Mouse (Mus musculus) mouse embryonic stem cell (cell line): ENCODE results near the gene Cyp2c23.

Source experiments
- in situ Hi-C, 2 experiments: fragments of 300-500 bp; cut with MboI; formaldehyde crosslinking; loops; 1 replicate in 1 of 2; 3 replicates in 1 of 2; pipeline ENCODE4 v1.14.3; 2019 to 2020; ENCODE audit warnings: low sequenced_read_pairs in 2 of 2, low pct_unique_long_range_greater_than_20kb in 1 of 2, mixed read lengths in 1 of 2; ENCODE audit not compliant: unreplicated experiment in 1 of 2

Gene Cyp2c23

DNA sequence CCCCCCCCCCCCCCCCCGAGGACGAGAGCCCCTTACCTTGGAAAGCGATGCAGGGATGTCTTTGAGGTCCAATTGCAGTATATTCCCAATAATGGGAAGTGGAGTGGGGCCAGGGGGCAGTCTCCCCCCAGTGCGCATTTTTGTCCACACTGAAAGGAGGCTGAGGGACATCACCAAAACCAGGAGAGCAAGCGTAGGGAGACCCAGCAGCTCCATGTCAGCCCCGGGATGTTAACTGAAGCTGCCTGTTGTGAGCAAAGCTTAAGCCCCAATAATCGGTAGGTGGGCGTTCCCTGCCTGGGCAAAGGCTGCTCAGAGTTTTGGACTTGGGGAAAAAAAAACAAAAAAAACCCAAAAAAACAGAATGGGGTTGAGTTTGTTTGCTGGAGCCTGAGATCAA is at the start of gene Cyp2c23:
Gene Cyp2c23, minus strand, starts transcription at position 237 of the 400 bp plus-strand sequence.
- in situ Hi-C loops: no loop called here

DNA sequence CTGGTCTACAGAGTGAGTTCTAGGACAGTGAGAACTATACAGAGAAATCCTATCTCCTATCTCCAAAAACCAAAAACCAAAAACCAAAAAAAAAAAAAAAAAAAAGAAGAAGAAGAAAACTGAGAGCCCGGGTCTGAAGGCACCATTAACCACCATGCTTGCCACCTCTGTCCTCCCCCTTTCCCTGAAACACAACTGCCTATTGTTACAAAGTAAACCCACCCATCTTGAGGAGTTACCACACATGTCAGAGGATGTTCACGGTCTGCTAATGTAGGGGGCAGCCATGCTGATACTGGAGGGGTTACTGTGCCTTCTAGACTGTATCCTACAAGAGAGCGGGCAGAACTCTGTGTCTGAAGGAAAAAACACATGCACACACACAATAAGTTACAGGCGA is 48.0 kb upstream of the Cyp2c23 start:
- in situ Hi-C loops: no loop called here

DNA sequence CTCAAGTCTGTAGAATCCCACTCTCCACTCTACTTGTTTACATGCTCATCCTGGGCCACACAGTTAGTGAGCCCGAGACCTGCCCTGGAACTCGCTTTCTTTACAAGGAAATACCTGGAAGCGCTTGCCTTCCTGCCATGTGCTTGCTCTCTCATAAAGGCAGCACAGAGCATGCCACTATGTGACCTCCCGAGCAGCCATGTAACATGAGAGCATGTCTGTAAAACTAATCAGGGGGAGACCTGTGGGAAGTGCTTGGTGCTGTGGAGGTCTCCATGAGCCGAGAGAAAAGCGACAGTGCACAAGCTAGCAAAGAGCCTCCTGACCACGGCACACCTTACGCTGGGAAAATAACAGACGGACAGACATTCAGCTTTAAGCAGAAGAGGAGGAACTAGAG is 47.4 kb upstream of the Cyp2c23 start:
- in situ Hi-C loops: no loop called here

DNA sequence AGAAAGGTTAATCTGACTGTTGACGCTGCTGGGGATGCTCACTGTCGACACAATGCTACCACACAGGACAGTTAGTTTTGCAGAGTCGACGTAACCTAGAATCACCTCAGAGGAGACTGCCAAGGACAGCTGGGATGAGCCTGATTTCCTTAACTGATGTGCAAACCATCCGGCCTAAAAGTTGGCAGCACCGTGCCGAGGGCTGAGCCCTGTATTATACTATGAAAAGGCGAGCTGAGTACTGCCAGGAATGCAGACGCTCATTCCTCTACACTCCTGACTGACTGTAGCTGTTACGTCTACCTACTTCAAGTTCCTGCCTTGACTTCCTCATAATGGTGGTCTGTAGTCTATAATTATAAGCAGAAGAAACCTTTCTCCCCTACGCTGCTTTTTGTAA is 46.0 kb upstream of the Cyp2c23 start:
- in situ Hi-C loops: no loop called here

DNA sequence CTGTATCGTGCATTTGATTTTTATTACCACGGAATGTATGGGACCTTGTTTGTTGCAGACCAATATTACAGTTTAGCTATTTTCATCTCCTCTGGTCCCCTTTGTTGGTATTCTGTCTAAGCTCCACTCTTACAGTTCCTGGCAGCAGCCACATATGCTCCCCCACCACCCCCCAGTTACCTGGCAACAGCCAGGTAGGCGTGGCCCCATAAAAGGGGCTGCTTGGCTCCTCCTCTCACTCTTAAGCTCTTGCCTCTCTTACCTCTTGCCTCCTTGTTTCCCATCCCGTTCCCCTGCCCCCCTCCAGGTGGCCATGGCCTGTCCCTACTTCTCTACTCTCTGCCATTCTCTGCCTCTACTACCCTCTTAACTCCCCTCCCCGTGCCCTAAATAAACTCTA is 42.2 kb upstream of the Cyp2c23 start:
- in situ Hi-C loops: no loop called here

DNA sequence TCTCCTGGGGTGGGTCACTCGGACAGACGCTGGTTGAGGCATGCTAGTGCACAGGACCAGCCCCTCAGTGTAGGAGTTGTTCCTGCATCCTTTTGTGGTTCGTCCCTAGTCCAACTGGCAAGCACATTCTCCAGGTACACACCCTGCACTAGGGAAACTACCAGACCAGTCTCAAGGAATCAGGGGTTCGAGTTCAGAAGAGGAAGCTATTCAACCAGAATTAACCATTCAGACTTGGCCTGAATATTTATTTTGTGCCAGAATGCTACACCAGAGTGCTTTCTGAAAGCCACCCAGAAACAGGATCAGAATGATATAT is 40.9 kb upstream of the Cyp2c23 start:
- in situ Hi-C loops: no loop called here

DNA sequence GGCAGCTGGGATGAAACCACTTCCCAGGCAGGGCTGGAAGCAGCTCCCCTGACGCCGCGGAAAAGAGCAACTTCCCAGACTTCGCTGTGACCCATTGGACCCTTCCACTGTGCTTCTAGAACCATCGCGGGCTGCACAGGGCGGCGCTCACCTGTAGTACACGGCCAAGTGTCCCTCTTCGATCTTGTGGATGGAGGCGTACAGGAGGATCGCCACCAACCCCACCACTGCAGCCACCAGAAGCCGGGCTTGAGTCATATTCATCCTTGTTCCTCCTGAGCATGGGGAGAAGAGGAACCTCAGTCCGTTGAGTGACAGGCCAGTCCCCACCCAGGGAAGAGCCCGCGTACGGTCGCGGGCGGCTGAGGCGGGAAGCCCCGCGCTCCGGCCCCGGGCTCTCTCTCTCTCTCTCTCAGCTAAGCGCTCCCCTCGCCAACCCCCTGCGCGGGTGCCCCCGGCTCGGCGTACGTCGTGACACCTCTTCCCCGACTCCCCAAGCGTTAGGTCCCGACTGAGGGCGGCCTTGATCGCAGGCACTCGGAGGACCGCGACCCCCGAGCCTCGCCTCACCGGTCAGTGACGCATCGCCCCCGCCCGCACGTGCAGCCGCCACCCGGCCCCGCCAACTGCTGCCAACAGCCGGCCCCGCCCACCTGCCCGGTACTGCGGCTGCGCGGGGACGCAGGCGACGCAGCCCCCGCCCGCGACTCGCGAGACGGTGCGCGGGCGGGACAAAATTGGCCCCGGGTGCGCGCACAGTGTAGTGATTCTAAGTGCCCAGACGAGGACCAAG is 40.3 kb upstream of the Cyp2c23 start, which contains the start of gene Erlin1:
Gene Erlin1, minus strand, starts transcription at position 665 of the 793 bp plus-strand sequence.
- in situ Hi-C loops: no loop called here

DNA sequence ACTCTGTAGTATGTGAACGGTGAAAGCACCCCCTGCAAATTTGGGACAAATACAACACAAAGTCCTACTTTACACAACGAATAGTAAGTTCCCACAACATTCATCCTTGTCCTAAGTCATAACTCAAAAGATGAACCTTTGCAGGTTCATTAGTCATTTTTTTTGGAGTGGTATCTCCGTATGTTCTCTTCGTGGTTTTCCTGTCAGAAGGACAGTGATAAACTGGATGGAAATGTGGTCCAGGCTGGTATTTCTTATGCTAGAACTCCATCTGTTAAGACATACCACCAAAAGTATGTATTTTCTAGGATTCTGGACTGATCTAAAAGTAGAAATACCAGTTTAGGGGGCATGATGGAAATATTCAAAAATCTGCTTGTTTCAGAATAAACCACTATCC is 39.2 kb upstream of the Cyp2c23 start:
- in situ Hi-C loops: no loop called here

DNA sequence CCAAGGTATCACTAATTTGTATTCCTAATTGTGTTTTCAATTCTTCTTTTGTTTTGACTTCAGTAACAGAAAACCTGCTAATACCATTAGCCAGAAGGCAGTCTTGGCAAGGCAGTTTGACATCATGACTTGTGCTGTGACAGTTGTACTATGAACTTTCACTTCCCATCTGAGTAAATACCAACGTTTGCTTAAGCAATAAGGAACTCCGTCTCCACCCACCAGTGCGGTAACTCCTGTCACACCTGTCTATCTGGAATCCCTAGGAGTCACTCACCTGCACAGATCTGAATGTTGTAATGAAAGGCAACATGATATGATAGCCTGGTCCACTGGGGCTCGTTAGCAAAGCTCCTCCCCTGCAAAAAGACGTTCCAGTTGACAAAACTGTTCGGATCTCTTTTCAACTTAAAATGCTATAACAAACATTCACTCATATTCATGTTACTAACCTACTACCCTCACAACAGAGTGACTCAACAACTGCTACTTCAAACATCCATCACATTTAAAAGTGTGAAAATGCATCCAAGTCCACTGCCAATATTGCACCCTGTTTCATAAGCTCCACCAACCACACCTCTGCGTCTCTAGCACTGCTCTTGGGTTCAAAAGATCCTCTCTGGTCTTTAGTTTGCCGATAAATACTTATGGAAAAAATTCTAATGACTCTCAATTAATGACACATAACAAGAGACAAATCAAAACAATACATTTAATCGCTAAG is 38.5 kb upstream of the Cyp2c23 start:
- in situ Hi-C loops: no loop called here

DNA sequence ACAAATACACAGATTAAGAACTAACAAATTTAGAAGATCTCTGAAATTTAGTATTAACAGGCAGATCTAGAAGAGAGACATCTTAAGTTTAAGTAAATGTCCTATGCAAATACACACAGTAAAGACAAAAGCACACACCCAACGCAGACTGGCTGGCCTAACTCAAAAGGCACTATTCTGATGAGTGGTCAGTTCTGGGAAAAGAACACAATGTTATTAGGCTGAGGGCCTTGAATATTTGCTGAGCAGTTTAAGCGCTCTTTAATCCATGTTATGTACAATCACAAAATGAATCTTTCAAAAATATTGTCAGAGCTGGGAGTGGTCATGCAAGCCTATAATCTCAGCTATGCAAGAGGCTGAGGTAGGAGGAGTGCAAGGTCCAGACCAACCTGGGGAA is 35.7 kb upstream of the Cyp2c23 start:
- in situ Hi-C loops: no loop called here

DNA sequence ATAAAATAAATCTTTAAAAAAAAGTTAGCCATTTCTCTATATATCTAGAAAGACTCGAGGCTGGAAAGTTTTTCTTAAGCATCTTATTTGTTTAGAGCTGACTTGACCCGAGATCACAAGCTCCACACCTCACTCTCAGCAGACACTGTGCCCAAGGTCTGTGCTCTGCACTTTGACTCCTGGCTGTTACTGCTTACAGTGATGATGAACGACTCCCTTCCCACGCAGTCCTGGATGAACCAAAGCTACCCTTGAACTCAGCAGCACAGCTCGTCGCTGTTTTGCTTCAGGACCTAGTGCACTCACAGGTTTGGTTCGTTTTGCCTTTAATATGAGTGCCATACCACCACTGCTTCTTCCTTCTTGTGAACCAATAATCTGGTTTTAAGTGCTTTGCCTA is 34.8 kb upstream of the Cyp2c23 start:
- in situ Hi-C loops: no loop called here

DNA sequence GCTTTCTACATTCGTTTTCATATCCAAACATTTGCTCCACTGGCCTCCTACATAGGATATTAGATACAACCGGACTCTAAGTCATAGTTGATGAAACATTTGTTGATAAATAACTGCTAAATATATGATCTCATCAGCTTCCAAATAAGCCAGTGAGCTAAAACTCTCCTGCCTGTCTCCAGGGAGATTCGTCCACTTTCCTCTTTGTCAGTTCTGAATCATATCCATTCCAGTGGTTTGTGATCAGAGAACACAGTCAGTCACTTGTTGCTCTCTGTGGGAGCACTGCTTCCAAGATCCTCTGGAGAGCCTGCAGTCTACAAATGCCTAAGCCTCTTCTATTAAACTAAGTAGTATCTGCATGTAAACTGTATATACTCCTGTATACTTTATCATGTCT is 31.2 kb upstream of the Cyp2c23 start:
- in situ Hi-C loops: no loop called here

DNA sequence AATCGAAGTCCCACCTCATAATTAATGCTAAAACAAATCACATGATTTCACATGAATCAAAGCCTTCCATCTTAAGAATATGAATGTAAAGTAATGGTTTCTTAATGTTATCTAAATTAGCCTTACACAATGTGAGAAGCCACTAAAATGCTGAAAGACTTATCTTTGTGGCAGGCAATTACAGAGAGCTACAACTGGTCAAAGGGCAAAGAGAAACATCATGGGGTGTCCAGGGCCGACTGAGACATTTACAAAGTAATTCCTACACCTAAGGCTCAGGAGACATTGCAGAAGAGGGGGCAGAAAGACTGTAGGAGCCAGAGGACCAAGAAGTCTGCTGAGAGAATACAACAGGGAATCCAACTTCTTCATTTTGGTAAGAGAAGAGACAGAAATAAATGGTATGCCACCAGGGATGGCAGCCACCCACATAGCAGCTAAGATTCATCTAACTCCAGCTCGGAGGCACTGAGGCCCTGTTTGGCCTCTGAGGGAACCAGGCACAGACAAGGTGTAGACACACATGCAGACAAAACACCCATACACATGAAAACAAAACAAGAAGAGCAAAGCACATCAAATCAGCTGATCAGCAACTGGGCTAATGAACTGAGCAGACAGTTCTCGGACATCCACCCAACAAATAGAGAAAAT is 26.3 kb upstream of the Cyp2c23 start:
- in situ Hi-C loops: no loop called here

DNA sequence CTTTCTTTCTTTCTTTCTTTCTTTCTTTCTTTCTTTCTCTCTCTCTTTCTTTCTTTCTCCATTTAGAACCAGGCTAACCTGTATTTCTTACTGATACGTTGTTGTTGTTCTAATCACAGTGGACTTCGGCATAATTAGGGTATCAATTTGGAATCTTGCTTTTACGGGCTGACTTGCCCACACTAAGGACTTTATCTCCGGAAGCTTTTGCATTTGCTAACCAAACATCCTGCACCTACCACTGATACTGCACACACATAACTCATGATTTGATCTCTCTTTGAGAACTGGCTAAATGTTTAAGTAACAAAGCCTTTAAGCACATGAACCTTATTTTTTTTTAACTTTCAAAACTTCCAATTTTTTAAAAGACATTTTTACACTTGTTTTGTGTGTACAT is 21.4 kb upstream of the Cyp2c23 start:
- in situ Hi-C loops: no loop called here

DNA sequence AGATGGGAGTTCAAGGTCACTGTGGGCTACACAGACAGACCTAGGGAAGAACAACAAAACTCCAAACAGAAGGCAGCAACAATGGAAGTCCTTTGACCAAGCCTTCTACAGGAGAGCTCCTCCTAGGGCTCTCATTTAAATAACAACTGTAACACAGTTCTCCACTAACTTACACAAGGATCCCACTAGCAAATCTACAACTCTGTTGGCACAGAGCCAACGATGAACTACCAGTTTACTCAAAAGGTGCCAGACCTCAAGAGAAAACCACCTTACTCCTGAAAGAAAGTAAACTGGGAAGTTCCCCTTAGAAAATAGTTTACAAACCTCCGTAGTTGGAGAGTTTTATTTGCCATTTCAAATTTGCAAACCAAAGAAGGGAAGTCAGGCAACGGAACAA is 20.3 kb upstream of the Cyp2c23 start:
- in situ Hi-C loops: no loop called here

DNA sequence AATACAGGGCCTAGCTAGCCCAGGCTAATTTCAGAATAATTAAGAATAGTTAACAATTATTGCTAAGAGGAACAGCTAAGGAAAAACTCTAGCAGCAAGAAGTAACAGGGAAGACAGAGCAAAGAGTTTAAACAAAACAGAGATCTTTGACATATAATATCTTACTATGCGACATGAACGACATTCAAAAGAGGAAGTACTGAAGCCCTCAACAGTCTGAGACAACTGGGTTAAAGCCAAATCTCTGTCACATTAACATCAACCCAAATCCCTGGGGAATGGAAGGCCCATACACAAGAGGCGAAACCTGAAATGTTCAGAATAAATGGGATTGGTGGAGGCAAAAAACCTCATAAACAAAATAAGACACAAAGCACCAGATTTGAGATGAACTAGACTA is 16.8 kb upstream of the Cyp2c23 start:
- in situ Hi-C loops: no loop called here

DNA sequence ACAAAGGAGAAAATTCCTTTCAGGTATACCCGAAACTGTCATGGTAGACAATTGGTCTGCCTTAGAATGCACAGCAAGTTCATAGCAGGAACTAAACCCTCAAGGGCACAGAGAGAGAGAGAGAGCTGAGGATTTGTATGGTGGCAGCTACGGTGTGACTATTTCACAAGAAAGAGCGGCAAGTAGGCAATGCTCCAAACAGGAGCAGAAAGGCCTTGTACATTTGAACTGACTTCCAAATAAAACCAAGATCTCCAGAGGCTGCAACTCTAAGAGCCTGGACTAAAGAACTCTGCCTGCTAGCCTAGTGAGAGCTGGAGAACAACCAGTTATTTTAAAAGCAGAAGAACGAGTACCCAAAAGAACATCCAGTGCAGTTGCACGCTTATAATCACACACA is 13.1 kb upstream of the Cyp2c23 start:
- in situ Hi-C loops: no loop called here

DNA sequence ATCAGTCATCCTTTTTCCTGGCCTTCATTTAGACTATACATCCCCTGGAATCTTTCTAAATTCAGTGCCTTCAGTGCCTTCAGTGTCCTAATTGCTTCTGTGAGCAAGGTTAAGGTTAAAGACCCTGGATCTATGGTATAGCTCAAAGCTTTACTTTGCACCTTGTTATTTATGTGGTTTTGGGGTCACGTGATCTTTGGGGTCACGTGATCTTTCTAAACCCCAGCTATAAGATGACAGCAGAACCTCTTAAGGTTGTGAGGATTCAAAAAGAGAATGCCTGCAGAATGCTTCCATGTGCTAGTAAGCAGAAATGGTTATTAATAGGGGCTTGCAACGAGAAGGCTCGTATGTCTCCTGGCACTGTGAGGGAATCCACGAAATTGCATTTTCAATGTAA is 4.4 kb upstream of the Cyp2c23 start:
- in situ Hi-C loops: no loop called here

DNA sequence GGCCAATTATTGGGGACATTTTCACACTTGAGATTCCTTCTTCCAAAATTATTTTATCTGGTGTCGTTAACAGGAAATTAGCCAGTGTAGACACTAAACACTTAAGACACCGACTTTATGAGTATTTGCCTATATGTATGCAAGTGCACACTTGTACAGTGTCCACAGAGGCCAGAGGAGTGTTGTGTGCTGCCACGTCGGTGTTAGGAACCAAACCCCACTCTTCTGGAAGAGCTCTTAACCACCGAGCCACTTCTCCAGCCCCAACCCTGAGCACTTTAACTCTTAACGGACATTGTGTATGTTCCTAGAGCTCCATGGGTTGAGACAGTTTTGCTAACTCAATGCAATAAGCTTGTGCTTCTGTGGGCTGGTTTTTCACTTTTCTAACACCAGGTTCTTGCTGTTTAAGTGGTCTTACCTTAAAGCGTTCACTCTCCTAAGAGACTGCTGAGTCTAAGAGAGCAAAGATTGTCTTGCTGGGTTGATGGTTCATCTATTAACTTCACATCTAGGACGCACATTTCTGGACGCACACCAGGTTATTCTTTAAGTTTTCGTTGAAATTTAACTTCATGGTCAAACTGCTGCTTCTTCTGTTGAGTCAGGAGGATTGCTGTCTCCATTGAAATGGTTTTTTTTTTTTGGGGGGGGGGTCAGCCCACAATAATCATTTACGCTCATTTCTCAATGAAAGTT is 3.2 kb upstream of the Cyp2c23 start:
- in situ Hi-C loops: no loop called here
